Mouse (Mus musculus): Measurements from ENCODE around the gene Mpped1.

Gene Mpped1

DNA sequence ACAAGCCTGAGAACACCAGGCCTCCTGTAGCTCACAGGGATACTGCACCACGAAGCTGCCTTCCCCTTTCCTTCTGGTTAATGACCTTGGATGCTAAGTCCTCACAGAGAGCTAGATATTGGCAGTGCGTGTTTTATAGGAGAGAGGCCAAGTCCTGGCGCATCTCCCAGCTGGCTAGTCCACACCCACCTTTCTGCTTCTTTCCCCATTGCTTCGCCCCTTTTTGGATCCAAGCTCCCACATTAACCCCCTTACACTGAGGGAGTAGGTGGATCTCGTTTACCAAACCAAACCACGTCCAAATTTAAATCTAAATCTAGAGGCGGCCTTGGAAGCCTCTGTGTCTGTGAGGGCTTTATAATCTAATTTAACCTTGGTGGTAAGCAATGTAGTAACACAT, 115.0 kb downstream of the Mpped1 start:
- no peak for DNase-seq

DNA sequence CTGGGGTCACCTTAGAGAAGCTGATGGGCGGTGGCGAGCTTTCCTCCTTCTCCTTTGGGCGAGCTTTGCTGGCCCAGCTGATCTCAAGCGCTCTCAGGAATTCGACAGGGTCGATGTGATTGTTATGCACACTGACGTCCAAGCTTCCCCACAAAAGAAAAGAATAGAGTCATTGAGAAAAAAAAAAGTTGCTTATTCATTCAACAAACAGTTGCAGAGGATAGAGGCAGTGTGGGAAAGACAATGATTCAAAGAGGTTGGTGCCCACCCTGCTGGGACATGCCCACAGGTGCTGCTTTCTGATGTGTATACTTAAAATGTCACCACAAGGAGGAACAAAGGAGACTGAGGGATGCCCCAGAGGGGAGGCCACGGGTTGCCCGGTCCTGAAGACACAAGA, 116.7 kb downstream of the Mpped1 start:
- DNase-seq: no peak

DNA sequence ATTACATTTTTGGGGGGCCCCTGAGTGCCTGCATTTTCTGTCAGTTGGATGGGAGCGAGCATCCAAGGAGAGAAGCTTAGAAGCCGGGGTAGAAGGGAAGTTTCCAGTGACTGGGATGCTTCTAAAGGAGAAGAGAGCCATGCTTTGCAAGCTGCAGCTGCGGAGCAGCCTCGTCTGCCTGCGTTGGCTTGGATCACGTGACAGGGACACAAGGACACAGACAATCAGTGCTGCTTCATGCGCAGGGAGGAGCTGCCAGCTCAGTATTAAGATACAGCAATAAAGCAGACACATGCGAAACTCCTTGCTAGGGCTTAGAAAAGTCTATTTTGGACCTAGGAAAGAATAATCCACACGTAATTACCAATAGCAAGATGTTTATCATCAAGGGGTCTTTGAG, 118.0 kb downstream of the Mpped1 start:
- no peak for DNase-seq

DNA sequence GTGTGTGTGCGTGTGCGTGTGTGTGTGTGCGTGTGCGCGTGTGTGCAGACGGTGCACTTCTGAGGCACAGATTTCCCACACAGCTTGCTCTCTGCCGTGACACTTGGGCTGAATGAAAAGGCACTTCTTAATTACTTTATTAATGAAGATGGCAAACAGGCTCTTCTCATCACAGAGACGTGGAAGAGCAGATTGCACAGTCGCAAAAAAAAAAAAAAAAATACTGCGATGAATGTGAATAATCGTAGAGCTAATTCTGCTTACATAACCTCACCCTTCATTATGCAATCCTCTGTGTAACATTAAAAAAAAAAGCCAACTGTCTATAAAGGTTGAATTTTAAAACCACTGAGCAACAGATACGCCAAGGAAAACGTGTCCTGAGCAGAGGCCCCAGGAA, 127.2 kb downstream of the Mpped1 start:
- DNase-seq: no peak
